7 mouse cellular contexts compared by ENCODE assay signal in genomic region chr2:25396597-25396983, GRCm38 (mm10). TPM values are rescaled to one million over a fixed set of nuclear protein-coding genes. Genes with fewer than 3 reads are reported as not detected.
DNase-seq lines count a peak whose midpoint lies in the region; ATAC-seq and TF ChIP-seq lines count a peak whose summit lies in the region.

No protein-coding gene starts in this region.

- H3K4me1 ChIP-seq in lung, embryonic 15.5 days = peaks cover 19% of the 10 kb centered on the region
- peaks cover 15% of the 10 kb centered on the region; the same call in 1 of the 2 replicates for H3K4me1 ChIP-seq in small intestine, adult 2 months (ENCODE audit: control insufficient read depth, insufficient read depth, insufficient read length, low read length)

- no peak overlapping the region for H3K27ac ChIP-seq in lung, embryonic 15.5 days
- no peak overlapping the region for H3K27ac ChIP-seq in small intestine, adult 2 months (ENCODE audit: insufficient read depth, low read depth, low read length)

- intact Hi-C loops in heart, postnatal 14 days (cut with DNase I) = no loop called here

- H3K9ac ChIP-seq in lung, embryonic 15.5 days = 0 out of 2 replicates have a peak overlapping the region, but pooled peaks have one; percentile 11

- TF ChIP-seq CTCF in small intestine, adult 2 months (IDR thresholded peaks at IDR 0.05; ENCODE audit: extremely low read depth, insufficient read length, insufficient replicate concordance, low read depth, low read length) = no peak

- no peak for ATAC-seq in lung, embryonic 15.5 days (ENCODE audit: borderline replicate concordance, extremely low read depth, low FRiP score, low TSS enrichment)
- no peak for ATAC-seq in megakaryocyte, adult 5-6 weeks (ENCODE audit: poor library complexity, severe bottlenecking)

- no peaks in the 10 kb centered on the region for H3K36me3 ChIP-seq in lung, embryonic 15.5 days
- no peaks in the 10 kb centered on the region for H3K36me3 ChIP-seq in small intestine, adult 2 months (ENCODE audit: control insufficient read depth, insufficient read depth, low read length)

- H3K4me3 ChIP-seq in lung, embryonic 15.5 days = peak overlapping the region; percentile 40
- peak overlapping the region; percentile 81 for H3K4me3 ChIP-seq in small intestine, adult 2 months (ENCODE audit: low read depth, low read length)

- H3K4me2 ChIP-seq in lung, embryonic 15.5 days = peak overlapping the region; percentile 78

- no peaks in the 10 kb centered on the region for H3K9me3 ChIP-seq in lung, embryonic 15.5 days

- H3K27me3 ChIP-seq in lung, embryonic 15.5 days = peaks cover 71% of the 10 kb centered on the region
- H3K27me3 ChIP-seq in small intestine, adult 2 months (ENCODE audit: control insufficient read depth, insufficient read depth, low read length) = no peaks in the 10 kb centered on the region; the same call in 1 of the 2 replicates

- TF ChIP-seq POLR2A in small intestine, adult 2 months (IDR thresholded peaks at IDR 0.05; ENCODE audit: low read depth, low read length) = no peak

- DNase-seq in lung, postnatal 25 days (ENCODE audit: low spot score) = no peak
- peak; percentile 80 to 84 for DNase-seq in cerebellum, postnatal 25 days
- DNase-seq in heart, postnatal 14 days = peak; percentile 55 to 63
- no peak for DNase-seq in thymus, postnatal 10 days (ENCODE audit: low spot score in 2 of 2)

- WGBS in lung, embryonic 15.5 days = 31% methylated on average over 3 of the region's 3 CpGs
- 42% methylated on average over 3 of the region's 3 CpGs for WGBS in small intestine, adult 2 months

RNA-seq across cellular contexts. Expression of gene Entpd2, which starts 0.9 kb away (rescaled TPM):
- polyA plus RNA-seq in lung, embryonic 15.5 days (2015; fragmentation: Nextera tagmentation; extraction: Ambion mirVana) = 2.1 and 3.6 TPM in 2 replicates
- 10 to 100 TPM; 16.1 to 17.0 TPM for total RNA-seq in heart, postnatal 14 days (2021)
- 25.8 and 50.7 TPM in 2 replicates for polyA plus RNA-seq in small intestine, adult 2 months (2012; rRNA removed)
- total RNA-seq in megakaryocyte, adult 5-6 weeks (2015) = not detected in 2 replicates
- total RNA-seq in megakaryocyte, adult 5-6 weeks (2017) = not detected in 2 replicates

RNA-seq across cellular contexts. Expression of gene Npdc1, which starts 2.6 kb away (rescaled TPM):
- 27.5 and 28.7 TPM in 2 replicates for polyA plus RNA-seq in lung, embryonic 15.5 days (2015; fragmentation: Nextera tagmentation; extraction: Ambion mirVana)
- 10 to 100 TPM; 33.8 to 37.1 TPM for total RNA-seq in heart, postnatal 14 days (2021)
- 103 and 117 TPM in 2 replicates for polyA plus RNA-seq in small intestine, adult 2 months (2012; rRNA removed)
- not detected in 2 replicates for total RNA-seq in megakaryocyte, adult 5-6 weeks (2015)
- not detected in 2 replicates for total RNA-seq in megakaryocyte, adult 5-6 weeks (2017)

RNA-seq across cellular contexts. Expression of gene Sapcd2, which starts 24.5 kb away (rescaled TPM):
- 42.2 and 45.2 TPM in 2 replicates for polyA plus RNA-seq in lung, embryonic 15.5 days (2015; fragmentation: Nextera tagmentation; extraction: Ambion mirVana)
- 1 to 10 TPM in 1 of 2 experiments, under 1 TPM in 1; 0.88 to 1.5 TPM for total RNA-seq in heart, postnatal 14 days (2021)
- 15.4 and 28.8 TPM in 2 replicates for polyA plus RNA-seq in small intestine, adult 2 months (2012; rRNA removed)
- total RNA-seq in megakaryocyte, adult 5-6 weeks (2015) = 4.9 and 5.5 TPM in 2 replicates
- 3.6 and 4.6 TPM in 2 replicates for total RNA-seq in megakaryocyte, adult 5-6 weeks (2017)

RNA-seq across cellular contexts. Expression of gene Fut7, which starts 26.5 kb away (rescaled TPM):
- 0.11 TPM in 1 of 2 replicates, not detected in the other for polyA plus RNA-seq in lung, embryonic 15.5 days (2015; fragmentation: Nextera tagmentation; extraction: Ambion mirVana)
- not detected for total RNA-seq in heart, postnatal 14 days (2021)
- polyA plus RNA-seq in small intestine, adult 2 months (2012; rRNA removed) = 0.68 and 0.76 TPM in 2 replicates
- total RNA-seq in megakaryocyte, adult 5-6 weeks (2015) = 10.1 and 11.6 TPM in 2 replicates
- 20.4 and 21.5 TPM in 2 replicates for total RNA-seq in megakaryocyte, adult 5-6 weeks (2017)

RNA-seq across cellular contexts. Expression of gene Uap1l1, which starts 31.1 kb away (rescaled TPM):
- polyA plus RNA-seq in lung, embryonic 15.5 days (2015; fragmentation: Nextera tagmentation; extraction: Ambion mirVana) = 16.4 and 20.5 TPM in 2 replicates
- 1 to 10 TPM; 4.5 to 6.0 TPM for total RNA-seq in heart, postnatal 14 days (2021)
- 130 and 360 TPM in 2 replicates for polyA plus RNA-seq in small intestine, adult 2 months (2012; rRNA removed)
- 34.4 and 36.0 TPM in 2 replicates for total RNA-seq in megakaryocyte, adult 5-6 weeks (2015)
- total RNA-seq in megakaryocyte, adult 5-6 weeks (2017) = 11.0 and 12.6 TPM in 2 replicates

Comparison
In these comparisons a context has a peak if more than half of its experiments do, and no peak if none do; other contexts are left out.
1. DNase-seq: peak in cerebellum, postnatal 25 days (2 of 2) and heart, postnatal 14 days (2 of 2); none in lung, postnatal 25 days (single experiment) and thymus, postnatal 10 days (0 of 2).
2. RNA of gene Entpd2, which starts 0.9 kb away (total RNA-seq): 16.1 to 17.0 TPM in heart, postnatal 14 days; not detected in megakaryocyte, adult 5-6 weeks; every median in the first group is over 10 times any median in the second.
3. RNA of gene Npdc1, which starts 2.6 kb away (total RNA-seq): 33.8 to 37.1 TPM in heart, postnatal 14 days; not detected in megakaryocyte, adult 5-6 weeks; every median in the first group is over 10 times any median in the second.